Mouse (Mus musculus): ENCODE measurements at regions not wholly inside any gene's neighbourhood (a gene's known extent, or its start where the extent isn't known, plus 50 kb on each side); places are given as distances from the start of the nearest gene placed in this dataset.

DNA sequence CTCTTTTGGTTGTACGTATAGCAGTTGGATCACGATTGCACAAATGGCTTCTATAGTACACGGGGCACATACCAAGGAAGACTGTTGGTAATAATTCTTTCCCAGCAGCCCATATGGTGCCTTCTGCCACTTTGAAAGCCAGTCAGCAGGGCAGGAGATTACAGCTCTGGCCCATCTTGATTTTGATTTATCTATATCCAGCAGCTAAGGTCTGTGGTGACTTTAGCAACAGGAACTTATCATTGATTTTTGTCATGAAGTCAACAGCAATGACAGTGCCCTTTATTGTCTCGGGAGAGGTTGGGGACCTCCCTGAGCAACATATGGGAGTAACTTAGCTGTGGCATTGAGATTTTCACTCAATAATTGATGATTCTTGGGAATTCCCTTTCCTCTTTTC lies 64.1 kb upstream of the Tab2 start:
- DNase-seq (ENCODE audit: low spot score): no peak

DNA sequence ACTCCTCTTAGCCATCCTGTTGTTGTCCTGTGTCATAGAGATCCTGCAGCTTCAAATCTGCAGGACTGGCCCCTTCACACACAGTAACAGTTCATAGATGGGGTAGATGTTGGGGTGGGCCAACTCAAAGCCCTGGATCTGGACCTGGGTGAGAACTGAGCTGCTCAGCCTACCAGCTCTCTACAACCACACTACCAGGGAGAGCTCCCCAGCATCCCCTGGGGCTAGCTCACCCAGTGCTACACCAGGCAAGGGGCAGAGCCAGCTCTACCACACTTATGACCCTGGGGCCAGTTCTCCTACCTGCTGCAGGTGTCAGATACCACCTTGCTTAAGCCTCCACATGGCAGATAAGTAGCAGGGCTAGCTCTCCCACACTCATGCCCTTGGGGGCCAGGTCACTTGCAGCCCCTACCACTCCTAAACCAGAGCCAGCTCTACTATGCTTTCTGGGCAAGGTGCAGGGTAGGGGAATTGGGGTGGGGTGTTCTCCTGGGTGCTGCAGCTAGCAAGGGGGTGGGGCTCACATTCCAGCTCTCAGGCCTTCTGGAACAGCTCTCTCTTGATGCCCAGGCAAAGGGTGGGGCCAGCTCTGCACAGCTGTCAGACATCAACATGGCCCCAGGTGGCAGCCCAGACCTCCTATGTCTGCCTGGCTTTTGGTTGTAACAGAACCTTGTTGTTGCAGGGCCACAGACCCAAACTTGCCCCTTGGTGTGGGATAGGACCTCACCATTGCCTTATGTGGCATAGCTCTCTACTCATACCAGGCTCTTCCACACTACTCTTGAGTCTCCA lies 62.4 kb upstream of the Tab2 start:
- no peak for DNase-seq (ENCODE audit: low spot score)

DNA sequence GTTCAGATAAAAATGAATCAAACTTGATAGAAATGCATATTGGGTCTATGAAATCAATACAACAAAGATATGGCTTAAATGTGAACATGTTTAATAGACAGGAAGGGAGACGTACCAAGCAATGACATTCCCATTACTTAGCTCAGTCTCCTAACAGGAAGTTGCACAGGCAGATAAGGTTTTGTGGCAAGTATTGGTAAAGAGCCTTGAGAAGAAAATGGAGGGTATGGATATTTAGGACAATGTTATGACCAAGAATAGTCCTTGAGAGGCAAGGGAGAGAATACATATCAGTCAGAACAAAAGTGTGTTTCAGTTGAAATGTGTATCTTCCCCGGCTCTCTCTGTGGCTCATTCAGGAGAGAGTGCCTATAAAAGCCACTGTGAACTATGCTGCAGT lies 60.7 kb upstream of the Tab2 start:
- no peak for DNase-seq (ENCODE audit: low spot score)

DNA sequence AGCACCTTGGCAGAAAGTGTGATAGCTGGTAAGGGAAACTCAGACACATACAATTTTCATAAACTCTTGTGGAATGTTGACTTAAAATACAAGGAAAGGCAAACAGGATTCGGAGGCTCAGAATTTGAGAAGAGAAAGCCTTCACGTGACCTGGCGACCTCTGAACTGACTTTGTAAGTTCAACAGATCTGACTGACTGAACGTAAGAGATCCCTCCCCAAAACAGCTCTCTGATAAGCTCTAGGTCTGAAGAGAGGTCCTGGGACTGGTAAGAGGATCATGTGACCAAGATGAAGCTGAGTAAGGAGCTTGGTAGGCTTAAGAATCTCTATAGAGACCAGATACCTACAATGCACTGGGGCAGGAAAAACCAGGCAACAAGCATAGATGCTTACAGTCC lies 55.7 kb upstream of the Tab2 start:
- no peak for DNase-seq (ENCODE audit: low spot score)

DNA sequence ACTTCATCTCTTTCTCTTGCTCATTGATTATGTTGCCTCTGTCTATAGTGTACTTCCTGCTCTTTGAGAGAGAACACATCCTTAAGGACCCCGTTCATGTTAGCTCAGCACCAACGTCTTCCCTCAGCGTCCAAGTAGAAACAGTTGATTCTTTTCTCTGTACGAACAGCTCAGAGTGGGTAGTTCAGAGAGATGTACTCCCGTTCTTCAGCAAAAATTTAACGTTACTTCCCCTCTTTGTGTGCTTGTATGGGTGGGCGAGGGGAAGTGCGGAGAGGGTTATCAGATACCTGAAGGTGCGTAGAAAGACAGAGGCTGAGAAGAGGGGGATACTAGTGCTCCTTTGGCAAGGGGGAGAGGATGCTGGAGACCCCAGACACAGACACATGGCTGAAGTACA lies 55.1 kb upstream of the Tab2 start:
- no peak for DNase-seq (ENCODE audit: low spot score)

DNA sequence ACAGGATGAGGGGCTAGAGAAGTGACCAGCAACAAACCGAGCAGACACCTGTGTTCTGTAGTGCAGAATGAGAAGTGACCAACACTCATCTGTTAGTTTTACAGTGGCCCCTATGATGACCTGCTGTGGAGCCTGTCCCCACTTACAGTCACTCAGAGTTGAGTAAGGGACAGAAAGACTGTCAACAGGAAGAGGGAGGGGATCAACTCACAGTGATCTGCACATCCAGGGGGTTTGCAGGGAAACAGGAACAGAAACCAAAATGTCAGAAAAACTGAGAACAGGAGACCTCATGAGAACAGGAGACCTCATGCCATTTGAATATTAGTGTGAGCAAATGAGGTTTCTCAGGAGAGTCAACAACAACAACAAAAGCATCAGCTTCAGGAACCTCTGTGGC lies 53.8 kb upstream of the Tab2 start:
- DNase-seq (ENCODE audit: low spot score): no peak

DNA sequence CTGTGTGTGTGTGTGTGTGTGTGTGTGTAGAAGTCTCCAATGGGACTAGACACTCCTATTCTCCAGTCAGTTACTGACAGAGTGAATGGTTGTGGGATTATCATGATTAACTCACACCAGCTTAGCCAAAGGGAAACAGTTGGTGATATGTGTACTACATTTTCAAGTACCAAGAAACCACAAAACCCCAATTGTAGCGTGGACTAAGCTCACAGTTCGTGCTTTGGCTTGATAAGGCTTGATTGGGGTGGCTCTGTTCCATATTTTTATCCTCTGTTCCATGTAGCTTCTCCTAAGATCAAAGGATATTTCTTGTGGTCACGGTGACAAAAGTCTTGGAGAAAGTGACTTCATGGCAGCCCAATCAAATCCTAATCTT lies 51.9 kb upstream of the Tab2 start:
- no peak for DNase-seq (ENCODE audit: low spot score)

DNA sequence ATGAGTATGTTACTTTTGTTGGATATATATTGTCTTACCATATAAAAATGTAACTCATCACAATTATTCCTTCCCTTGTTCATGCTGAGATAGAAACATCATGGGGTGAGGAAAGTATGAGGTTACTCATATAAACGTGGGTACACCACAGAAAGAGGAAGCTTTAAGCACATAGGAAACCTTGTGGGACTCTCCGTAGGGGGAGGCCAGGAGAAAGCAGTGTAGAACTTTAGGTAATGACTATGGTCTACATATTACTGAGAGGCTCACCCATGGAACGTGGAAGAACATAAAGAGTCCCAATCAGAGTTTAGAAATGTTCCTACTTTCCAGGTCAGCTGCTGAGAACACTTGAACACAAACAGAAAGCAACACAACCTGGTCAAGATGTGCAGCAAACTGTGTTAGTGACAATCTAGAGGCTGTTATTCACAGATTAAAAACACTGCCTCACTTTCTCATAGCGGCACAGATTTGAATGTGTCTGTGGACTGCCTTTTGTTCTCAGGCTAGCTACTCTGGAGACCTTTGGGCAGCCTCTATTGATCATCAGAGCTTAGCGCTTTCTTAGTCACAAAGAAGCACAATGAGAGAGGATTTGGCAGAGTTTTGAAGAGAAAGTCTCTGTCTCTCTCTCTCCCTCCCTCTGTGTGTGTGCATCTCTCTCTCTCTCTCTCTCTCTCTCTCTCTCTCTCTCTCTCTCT lies 51.4 kb upstream of the Tab2 start:
- DNase-seq (ENCODE audit: low spot score): no peak

All from left cerebral cortex, adult 11 months (tissue).